Mouse (Mus musculus) monocyte, adult 2 months (primary cell): ENCODE results near the gene Miga1.

Source experiments
- DNase-seq, 2 experiments: peaks; one replicate each; pipeline ENCODE4 v3.0.0; 2022; ENCODE audit warnings: low spot score in 2 of 2, low read depth in 1 of 2

Gene Miga1

DNA sequence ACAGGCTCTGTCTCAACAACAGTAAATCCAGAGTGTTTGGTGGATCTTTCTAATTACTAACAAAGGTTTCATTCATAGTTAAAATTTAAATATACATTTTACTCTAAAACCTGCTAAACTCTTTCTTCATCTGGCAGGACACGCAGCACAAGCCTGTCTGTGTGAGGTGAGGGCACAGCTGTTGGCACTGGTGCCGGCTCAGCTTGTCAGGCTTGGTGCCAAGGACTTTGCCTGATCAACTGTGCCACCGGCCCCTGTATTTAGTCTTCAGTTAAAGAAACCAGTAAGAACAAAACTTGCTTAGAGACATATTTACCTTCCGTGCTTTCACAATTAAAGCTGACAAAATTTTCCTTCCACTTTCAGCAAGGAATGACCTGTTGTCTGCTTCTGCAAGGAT is 51.5 kb downstream of the Miga1 start:
- no peak for DNase-seq

GRCm38 (mm10) chr3:152288276-152288675 is 51.9 kb downstream of the Miga1 start:
- DNase-seq = no peak

DNA sequence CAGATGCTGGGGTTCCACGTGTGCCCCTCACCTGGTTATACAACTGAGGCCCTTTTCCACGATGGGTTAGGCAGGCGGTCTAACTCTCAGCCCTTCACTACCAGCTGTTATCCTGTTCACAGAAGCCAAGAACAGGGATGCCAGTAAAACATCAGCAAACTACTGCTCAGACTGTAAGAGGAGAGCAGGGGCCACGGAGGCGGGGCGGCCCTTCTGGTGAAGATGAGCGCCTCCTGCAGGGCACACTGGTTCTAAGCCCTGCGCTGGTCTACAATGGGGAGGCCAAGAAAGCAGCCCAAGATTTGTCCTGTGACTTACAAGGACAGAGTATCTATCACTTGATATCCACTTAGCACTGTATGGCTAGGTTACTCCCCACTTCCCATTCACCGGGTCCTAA is 52.4 kb downstream of the Miga1 start:
- no peak for DNase-seq

DNA sequence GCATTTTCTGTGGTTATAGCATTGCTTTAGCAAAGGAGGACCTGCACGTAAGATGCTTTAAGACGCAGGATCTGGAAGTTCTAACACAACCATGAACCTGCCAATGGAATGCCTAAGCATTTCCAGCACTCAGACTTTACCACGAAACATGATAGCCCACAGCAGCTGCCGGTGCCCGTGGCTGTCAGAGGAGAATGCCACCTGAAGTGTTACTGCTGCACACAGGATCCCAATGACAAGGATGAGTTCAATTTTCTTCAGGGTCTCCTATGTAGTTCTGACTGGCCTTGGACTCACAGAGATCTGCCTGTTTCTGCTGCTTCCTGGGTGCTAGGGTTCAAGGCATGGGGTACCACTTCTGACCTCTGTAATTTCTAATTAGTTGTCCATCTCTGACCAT is 55.4 kb downstream of the Miga1 start:
- no peak for DNase-seq

DNA sequence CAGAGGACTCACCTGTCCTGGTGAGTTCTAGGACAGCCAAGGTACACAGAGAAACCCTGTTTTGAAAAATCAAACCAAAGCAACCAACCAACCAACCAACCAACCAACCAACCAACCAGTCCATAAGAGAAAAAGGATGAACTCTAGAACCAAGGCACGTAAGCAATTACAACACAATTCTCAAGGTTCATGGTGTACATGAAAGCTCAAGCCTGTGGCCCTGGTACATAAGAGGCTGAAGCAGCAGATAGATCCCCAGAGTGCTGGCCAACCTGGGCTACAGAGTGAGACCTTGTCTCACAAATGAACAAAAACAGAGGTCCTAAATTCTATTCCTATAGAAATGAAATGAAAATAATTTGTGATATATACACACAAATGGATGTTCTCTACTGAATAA is 55.9 kb downstream of the Miga1 start:
- no peak for DNase-seq

- no peak for DNase-seq
These were observed 58.1 kb downstream of the Miga1 start for GRCm38 (mm10) chr3:152282126-152282525.

- no peak for DNase-seq
These were observed 61.8 kb downstream of the Miga1 start for GRCm38 (mm10) chr3:152278431-152278830.

- no peak for DNase-seq
These were observed 62.3 kb downstream of the Miga1 start for GRCm38 (mm10) chr3:152277912-152278311.

DNA sequence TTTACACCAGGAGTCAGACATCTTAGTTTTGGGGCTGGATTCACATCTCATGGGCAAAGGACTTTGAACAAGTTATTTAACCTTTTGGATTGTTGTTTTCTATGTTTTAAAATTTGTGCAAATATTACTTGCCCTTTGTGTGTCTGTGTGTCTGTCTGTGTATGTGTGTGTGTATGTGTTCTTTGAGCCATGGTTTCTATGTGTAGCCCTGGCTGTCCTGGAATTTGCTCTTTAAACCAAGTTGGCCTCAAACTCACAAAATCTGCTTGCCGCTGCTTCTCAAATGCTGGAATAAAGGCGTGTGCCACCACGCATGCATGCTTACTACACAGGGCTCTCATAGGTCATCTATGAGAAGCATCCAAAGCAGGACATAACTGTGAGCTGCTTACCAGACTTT is 63.3 kb downstream of the Miga1 start:
- DNase-seq = no peak

- no peak for DNase-seq
These were observed 65.2 kb downstream of the Miga1 start for GRCm38 (mm10) chr3:152275008-152275407.

GRCm38 (mm10) chr3:152272974-152273685 is 67.1 kb downstream of the Miga1 start:
- no peak for DNase-seq

GRCm38 (mm10) chr3:152271876-152272275 is 68.3 kb downstream of the Miga1 start:
- DNase-seq = no peak

- no peak for DNase-seq
These were observed 69.0 kb downstream of the Miga1 start for GRCm38 (mm10) chr3:152271071-152271710.

GRCm38 (mm10) chr3:152268099-152268498 is 72.1 kb downstream of the Miga1 start:
- DNase-seq = no peak

- no peak for DNase-seq
These were observed 74.2 kb downstream of the Miga1 start, which contains the start of gene Nexn for GRCm38 (mm10) chr3:152266036-152266421. Gene Nexn (minus strand): TSS chr3:152266350.

DNA sequence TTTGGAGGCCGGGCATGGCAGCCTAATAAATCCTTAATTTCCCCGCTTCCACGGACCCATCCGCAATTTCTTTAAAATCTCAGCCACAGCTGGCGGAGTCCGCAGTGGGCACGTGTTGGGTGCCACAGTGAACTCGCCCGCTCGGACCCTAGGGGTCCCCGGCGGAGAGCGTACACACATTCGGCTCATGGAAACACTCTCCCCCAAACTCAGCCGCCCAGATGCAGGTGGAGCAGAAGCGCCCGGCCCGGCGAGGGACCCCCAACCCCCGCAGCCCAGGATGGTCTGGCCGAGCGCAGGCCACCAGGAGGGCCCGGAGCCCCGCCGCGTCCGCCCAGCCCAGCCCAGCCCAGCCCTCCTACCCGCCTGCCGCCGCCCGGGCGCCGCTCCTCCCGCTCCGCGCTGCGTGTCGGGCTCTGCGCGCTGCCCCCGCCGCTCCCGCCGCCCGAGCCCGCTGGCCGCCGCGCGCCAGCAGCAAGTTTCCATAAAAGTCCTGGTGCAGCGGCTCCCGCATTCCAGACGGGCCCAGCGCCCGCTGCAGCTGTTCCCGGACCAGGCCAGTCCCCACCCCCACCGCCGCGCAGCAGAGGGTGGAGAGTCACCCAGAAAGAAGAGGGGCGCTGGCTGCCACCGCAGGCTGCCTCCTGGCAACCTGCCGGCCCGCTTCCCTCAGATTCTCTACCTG is 74.7 kb downstream of the Miga1 start:
- no peak for DNase-seq

- no peak for DNase-seq
These were observed 75.4 kb downstream of the Miga1 start for GRCm38 (mm10) chr3:152264830-152265229.

GRCm38 (mm10) chr3:152264374-152264773 is 75.8 kb downstream of the Miga1 start:
- no peak for DNase-seq

DNA sequence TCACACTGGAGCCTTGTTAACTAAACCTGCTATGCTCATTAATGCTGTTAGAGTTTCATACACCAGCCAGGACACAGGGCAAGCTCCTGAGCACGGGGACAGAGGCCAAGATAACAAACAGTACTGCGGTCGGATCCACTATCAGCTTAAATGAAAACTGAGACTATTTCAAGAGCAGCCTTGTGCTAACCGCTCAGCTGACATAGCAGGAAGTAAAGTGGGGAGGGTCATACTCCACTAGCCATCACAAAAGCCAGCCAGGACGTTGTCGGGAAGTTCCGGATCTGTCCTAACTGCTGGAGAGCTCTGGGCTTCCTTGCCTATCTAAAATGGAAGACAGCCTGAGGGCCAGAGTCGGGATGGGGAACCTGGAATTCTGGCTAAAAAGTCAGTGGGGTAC is 78.3 kb downstream of the Miga1 start:
- no peak for DNase-seq

GRCm38 (mm10) chr3:152261436-152261835 is 78.8 kb downstream of the Miga1 start:
- no peak for DNase-seq

GRCm38 (mm10) chr3:152260362-152260761 is 79.8 kb downstream of the Miga1 start:
- no peak for DNase-seq

DNA sequence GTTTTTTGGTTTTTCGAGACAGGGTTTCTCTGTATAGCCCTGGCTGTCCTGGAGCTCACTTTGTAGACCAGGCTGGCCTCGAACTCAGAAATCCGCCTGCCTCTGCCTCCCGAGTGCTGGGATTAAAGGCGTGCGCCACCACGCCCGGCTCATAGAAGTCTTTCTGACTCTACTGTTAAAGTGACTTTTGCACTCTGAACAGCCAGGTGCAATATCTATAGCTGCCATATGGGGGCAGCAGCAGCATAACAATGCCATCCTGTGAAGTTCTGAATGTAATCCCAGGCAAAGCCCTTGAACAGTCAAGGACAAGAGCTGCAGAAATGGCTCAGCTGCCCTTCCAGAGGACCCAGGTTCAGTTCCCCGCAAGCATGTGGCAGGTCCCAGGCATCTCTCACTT is 80.8 kb downstream of the Miga1 start:
- DNase-seq = peak in 1 of 2 experiments; percentile 33
